Mouse (Mus musculus) cerebellum, adult (tissue): Measurements from ENCODE around the gene Acoxl.

Experiments used
- ATAC-seq: cut with Nextera tagmentation; 2 replicates; pipeline ENCODE4 v1.9.2; 2017; ENCODE audit warnings: mild to moderate bottlenecking, moderate library complexity, mixed read lengths; ENCODE audit not compliant: insufficient number of reproducible peaks, low FRiP score, low TSS enrichment

The Acoxl gene

GRCm38 (mm10) chr2:127891056-127891455 lies 52.4 kb downstream of the Acoxl start:
- no peak for ATAC-seq

- ATAC-seq = no peak
Observed at GRCm38 (mm10) chr2:127894890-127895289, 56.2 kb downstream of the Acoxl start.

DNA sequence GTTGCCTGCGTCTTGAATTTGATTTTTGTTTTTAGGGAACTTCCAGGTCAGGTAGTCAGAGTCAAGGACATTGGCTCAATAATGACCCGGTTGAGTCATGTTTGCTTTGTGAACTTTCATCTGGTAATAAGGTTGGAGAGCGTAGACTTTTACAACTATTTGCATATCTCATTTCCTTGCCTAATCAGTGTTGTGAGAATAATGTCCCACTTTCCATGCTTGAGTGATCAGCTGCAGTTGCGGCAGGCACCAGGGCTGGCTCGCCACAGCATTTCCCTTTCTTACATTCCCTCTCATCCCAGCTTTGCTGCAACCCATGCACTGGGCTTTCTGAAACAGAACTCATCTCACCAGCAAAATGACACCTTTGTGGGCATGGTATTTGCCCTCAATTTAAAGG lies 59.0 kb downstream of the Acoxl start:
- ATAC-seq = no peak

DNA sequence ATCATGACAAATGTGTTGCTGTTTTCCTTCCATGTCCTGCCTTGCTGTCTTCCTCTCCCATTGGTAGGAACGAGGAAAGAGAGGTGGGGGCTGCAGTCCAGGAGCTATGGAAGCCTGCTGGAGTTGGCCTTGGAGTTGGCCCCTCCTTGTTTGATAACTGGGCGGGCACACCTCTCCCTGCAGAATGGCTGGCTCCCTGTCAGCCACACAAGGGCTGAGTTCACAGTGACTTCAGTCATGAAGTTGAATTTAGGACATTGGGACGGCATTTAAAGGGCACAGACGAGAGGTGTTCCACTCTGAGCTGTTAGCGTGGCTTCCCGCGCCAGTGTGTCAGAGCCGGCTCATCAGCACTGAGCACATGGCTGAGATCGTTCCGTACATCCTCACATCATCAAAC lies 66.2 kb downstream of the Acoxl start:
- no peak for ATAC-seq

DNA sequence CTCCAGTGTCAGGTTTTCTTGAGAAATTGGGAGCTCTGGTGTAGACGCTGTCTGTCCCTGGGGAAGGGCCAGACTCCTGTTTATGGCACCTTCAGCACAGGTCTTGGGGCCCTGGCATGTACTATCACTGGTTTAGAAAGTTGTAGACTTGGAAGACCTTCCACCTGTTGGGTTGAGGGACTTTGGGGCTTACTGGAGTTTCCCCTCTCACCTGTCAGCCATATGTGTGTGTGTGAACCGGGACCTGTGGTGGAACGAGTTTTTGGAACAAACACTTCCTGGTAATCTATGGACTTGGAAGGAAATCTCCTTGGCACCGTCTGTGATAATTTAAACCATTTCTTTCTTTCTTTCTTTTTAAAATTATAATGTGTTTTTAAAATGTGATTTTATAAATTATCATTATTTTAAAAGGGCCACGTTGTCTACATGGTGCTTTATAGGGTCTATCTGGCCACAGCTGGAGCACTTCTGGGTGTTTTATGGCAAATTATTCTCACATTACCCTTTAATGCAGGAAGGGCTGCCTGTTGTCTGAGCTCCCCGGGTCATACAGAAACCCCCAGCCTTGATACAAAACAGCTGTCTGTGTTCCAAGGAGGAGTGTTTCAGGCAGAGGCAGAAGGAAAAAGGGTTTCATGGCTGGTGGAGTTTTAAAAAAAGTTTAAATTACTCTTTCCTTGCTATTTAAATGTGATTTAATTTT lies 68.5 kb downstream of the Acoxl start:
- no peak for ATAC-seq

DNA sequence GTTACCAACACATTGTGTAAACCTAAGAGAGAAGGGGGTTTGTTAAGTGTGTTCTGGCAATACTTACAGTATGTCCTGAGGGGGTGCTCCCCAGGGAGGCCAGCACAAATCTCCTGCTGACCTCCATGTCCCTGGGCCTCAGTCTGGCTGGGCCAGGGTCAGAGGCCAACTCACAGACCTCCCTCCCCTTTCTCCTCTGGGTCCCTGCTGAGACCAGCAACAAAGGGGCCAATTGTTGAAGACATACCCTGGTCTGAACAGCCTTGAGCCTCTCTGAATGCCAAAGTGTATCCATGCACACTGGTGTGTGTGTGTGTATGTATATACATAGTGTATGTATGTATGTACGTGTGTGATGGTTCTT lies 69.0 kb downstream of the Acoxl start:
- ATAC-seq = no peak

DNA sequence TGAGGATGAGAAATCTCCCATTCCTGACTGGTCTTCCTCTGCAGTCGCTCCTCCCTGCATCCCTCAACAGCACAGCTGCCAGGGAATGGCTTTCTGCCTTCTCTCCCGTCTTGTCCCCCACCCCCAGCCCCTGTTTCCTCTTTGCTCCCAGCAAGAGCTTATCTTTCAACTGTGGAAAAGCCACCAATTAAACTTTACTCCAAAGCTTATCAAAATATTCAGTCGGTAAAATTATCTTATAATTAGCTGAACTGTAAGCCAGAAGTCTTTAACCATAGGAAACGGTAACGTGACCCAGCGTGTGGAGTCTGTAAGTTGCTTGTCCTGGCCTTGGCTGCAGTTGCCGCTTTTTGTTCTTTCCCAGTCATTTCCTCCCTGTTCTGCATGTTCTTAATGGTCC lies 70.2 kb downstream of the Acoxl start:
- ATAC-seq = no peak

DNA sequence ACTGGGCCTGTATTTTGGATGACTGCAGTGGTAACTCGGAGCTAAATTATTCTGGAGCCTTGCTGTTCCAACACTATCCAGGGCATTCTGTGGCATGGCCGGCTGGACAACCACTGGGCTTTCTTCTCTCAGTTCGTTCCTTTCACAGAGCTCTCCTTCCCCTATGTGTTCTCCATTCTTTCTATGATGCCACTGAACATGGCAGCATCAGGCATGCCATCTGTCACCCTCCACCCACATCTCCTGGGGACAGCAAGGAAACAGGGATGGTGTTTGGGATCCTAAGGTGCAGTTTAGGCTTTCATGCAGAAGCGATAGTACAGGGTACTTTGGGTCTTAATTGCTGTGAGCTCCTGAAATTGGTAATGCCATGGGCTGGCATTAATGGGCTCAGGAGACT lies 71.1 kb downstream of the Acoxl start:
- no peak for ATAC-seq

DNA sequence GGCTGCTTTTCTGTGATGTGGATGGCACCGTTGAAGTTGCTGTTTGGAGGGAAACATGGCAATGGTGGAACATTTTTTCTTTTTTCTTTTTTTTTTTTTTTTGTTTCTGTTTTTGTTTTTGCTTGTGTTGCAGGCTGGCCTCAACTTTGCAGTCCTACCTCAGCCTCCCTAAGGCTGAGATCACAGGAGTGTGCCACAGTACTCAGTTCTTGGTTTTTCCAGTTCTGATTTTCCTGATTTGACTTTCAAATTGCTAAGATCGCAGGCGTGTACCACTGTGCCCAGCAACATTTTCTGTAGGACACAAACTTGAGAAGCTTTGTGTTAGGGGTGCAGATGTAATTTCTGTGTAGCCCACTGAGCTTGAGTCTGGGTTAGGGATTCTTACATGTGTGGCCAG lies 72.9 kb downstream of the Acoxl start:
- no peak for ATAC-seq

DNA sequence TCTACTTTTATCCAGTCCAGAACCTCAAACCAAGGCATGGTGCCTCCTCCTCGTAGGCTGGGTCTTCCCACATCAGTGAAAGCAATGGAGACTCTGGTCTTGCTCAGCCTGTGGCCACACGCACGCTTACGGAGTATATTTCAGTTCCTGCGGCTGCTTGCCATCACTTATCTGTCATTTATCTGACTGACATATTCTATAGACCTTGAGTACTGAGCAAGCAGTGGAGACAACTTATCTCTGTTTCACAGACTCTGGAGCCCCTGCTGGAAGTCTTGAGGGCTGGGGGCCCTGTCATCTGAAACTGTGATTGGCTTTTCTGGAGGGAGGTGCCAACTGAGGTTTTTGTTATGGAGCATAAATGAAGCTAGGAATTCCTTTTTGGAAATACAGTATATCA lies 75.4 kb downstream of the Acoxl start:
- no peak for ATAC-seq

- ATAC-seq = no peak
Observed at GRCm38 (mm10) chr2:127916804-127917410, 78.2 kb downstream of the Acoxl start.

DNA sequence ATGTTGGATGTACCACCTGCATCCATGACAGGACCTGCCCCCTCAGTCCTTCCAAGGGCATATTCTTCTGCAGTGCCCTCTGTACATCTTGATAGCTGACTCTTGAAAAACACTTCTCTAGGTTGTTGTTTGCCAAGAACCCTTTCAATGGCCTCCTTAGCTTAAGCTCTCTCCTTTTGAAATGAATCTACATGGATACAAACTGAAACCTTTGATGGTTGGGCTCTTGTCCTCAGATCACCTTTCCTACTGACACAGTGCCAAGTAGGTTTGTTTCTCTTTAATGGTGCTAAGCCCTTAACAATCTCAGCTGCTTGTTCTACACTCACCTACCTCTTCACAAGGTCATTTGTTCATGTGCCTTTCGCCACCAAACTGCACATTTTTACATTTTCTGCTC lies 81.1 kb downstream of the Acoxl start:
- ATAC-seq = no peak

DNA sequence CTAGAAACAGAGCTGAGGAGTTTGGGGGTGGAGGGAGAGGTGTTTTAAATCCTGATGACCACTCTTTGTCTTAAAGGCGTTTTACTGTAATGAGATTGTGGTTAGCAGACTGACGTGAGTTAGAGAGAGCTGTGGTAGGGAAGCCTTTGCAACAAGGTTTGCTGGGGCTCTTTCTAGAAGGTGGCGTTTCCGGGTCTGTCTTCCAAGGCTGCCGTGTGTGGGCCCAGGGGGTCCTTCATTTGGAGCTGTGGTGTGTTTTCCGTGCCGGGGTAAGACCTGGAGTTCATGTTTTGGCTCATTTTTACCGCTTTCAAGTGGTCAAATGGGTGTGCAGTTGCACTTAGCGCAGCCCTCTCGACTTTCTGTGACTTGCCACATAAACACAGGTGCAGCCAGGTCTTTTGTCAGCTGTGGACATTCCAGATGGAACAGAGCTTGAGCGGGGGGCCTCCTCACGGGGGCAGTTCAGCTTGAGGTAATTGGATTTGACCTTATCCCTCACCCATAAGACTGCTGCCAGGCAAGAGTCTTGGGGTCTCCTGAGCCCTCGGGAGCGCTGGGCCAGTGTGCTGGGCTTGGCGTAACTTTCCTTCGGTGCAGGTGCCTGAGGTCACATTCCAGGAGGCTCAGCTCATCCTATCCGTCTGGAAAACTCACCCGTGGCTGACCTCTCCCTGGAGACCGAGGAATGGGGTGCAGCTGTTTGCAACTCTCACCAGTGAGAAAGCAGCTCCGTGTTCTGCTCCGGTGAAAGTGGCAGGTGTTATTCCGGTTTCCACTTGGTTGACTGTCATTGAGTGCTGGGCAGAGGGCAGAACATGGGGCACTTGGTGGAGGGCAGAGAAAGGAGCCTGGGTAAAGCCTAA lies 83.6 kb downstream of the Acoxl start:
- ATAC-seq = no peak

- no peak for ATAC-seq
Observed at GRCm38 (mm10) chr2:127923077-127923680, 84.5 kb downstream of the Acoxl start.

- ATAC-seq = no peak
Observed at GRCm38 (mm10) chr2:127926679-127927324, 88.1 kb downstream of the Acoxl start.

DNA sequence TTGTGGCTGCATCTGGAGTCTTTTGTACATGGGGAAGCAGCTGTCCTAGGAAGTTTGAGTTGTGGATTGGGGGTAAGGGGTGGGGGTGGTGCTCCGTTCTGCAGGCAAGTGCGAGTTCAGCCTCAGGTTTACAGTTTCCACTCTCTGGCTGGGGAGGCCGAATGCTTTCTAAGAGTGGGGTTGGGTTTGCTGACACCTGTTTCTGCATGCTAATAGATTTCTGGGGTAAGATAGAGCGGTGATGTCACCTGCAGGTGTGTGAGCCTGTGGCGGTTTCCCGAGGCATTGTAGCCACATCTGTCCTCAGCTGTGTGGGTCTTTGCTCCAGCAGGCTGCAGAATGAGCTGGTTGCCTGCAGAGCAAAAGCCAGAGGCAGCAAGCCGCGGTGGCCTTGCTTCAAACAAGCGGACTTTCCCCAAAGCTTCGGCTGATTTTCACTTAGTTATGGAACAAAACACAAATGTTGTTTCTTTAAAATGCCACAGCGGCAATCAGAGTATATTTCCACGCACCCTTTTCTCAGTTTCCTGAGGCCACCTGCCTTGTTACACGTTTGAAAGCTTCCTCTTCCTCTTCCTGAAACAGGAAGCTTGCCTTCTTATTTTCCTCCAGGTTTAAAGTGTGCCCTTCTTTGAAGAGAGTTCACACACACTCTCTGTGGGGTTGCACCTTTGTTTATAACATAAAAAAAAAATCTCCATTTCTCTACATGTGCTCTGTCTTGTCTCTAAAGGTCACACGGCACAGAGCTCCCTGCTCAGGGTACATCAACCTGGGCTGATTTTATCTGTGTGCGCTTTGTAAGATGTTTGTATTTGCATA lies 89.0 kb downstream of the Acoxl start:
- no peak for ATAC-seq

DNA sequence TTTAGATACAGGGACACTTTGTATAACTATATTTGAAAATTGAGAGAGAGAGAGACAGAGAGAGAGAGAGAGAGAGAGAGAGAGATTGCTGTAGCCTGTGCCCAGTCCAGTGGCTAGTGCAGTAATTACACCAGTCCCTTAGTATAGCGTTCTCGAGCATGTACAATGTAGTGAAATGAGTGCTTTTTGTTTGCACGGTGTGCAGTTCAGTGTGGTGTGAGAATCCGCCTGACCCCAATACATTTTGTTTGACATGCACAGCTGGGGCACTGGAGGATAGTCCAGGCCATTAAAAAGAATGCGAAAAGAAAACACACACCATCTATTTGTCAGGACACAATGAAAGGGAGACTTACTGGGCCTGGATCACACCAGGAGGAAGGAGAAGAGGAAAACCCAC lies 89.6 kb downstream of the Acoxl start:
- no peak for ATAC-seq

DNA sequence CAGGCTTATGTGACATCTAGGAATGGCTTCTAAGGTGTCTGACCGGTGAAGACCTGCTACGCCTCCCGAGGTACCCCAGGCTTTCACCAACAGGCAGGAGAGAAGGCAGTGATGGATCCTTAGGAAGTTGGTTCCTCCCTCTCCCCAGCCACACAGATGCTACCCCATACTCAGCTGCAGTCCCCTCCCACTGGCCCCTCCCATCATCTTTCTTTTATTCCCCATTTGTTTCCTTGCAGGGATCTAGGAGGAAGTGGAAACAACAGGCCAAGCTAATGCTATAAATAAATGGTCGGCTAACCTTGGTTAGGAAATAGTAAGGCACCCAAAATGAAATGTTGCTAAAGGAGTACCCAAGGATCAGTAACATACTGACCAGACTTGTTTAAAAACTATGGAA lies 90.2 kb downstream of the Acoxl start:
- no peak for ATAC-seq

- no peak for ATAC-seq
Observed at GRCm38 (mm10) chr2:127929939-127930715, 91.5 kb downstream of the Acoxl start.
